Mouse (Mus musculus) effector memory CD4-positive, alpha-beta T cell, adult 5 months (primary cell): ENCODE results near the gene Olfr1110. TPM values are rescaled to one million over a fixed set of nuclear protein-coding genes. Genes with fewer than 3 reads are reported as not detected.

ENCODE experiments used
- polyA plus RNA-seq: library from polyadenylated mRNA; unstranded; fragments of 100-300 nt; shearing (Covaris generic); gene quantifications from one replicate; pipeline ENCODE4 v1.2.1, GENCODE M21; 2017

Gene Olfr1110
- polyA plus RNA-seq, result not detected

DNA sequence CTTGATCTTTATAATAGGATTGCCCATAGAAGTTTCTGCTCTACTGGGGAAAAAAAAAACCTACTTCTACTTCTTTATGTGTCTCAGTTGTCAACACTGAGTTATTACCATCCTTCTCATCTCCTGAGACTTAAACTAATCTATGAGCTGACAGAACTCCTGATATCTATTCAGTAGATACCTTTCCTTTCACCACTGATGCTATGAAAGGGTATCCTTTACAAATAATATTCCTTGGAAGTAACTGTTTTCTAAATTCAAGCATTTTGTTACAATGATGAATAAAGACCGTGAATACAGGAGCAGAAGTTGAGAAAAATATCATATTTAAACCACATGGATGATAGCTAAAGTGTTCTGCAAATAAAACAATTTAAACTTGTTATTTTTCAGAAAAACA lies at the start of gene Olfr1110:
Olfr1110 (minus strand) TSS at position 101 of the 400 bp plus-strand sequence.

DNA sequence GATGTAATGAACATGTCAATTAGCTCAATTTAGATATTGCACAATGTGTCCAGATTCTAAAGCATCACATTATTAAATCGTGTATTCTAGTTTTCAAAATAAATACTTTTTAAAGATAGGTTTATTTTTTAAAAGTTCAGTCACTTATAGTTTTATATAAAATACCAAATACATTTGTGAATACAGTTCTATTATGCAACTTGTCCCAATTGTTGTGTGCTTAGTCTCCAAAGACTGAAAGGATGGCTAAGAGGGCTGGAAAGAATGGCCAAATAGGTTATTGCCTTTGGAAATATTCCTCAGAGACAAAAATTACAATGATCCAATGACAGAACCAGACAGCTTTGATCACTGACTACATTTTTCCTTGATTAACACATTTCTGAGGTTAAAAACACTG lies 47.4 kb upstream of the Olfr1110 start, which contains the start of gene Olfr1112:
Olfr1112 (plus strand) TSS at position 301 of the 400 bp plus-strand sequence.

DNA sequence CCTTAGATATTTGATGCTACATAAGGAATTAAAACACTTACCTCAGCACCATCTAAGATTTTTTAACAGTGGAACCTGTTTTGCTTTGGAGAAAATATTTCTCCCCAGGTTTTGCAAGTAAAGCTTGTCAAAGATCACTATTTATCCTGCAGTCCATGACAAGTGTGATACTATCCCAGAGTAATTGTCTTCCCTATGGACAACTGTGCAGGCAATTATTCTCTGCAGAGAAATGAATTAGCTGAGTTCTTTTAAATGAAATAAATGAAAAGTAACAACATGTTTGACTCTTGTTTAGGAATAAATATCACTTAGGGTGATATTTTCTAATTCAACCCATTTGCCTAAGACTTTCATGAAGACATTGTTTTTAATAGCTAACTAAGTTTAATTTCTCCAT lies 12.4 kb upstream of the Olfr1110 start, which contains the start of gene Olfr1111:
Olfr1111 (minus strand) TSS at position 101 of the 400 bp plus-strand sequence.

DNA sequence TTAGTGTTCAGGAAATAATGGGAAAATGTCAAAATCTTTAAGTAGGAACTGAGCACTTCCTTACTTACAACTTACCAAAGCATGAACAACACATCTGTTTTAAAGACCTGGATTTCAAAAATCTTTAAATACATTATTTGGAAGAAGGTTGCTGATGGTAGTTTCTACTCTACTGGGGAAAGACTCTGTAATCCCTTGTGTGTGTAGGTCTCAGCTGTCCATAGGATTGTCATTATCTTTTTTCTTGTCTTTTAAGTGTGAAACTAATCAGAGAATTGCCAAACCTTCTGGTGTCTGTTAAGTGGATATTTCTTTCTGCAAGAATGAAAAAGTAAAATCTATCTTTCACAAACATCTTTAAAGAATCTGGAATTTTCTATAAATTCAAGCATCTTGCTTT lies 25.6 kb downstream of the Olfr1110 start, which contains the start of gene Olfr259:
Olfr259 (minus strand) TSS at position 101 of the 400 bp plus-strand sequence.

DNA sequence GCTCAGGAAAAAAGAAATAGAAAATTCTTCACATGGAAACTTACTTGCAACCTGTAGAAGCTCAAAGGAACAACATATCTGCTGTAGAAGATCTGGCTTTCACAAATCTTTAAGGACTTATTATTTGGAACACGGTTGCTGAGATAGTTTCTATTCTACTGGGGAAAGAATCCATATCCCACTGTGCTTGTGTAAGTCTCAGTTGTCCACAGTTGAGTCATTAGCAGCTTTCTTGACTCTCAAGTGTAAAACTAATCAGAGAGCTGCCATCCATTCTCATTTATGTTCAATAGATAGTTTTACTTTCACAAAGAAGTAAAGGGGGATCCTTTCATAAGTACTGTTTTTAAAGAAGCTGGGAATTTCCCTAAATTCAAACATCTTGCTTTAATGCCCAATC lies 44.2 kb downstream of the Olfr1110 start, which contains the start of gene Olfr1109:
Olfr1109 (minus strand) TSS at position 101 of the 400 bp plus-strand sequence.

Other genes starting within 250 kb of the Olfr1110 start
- 0.11 TPM for gene Olfr1097, start 248.1 kb downstream of the Olfr1110 start, polyA plus RNA-seq
- not detected for gene Olfr1098, start 215.8 kb downstream of the Olfr1110 start, polyA plus RNA-seq
- not detected for gene Olfr1099, start 179.6 kb downstream of the Olfr1110 start, polyA plus RNA-seq
- gene Olfr1100, start 160.3 kb downstream of the Olfr1110 start, polyA plus RNA-seq, result not detected
- gene Olfr1101, start 149.1 kb downstream of the Olfr1110 start, polyA plus RNA-seq, result not detected
- gene Olfr1102, start 141.9 kb downstream of the Olfr1110 start, polyA plus RNA-seq, result not detected
- gene Olfr1104, start 113.2 kb downstream of the Olfr1110 start, polyA plus RNA-seq, result not detected
- gene Olfr1105, start 103.8 kb downstream of the Olfr1110 start, polyA plus RNA-seq, result 0.16 TPM
- not detected for gene Olfr1106, start 88.0 kb downstream of the Olfr1110 start, polyA plus RNA-seq
- not detected for gene Olfr1107, start 64.5 kb downstream of the Olfr1110 start, polyA plus RNA-seq
- gene Olfr1109, start 44.3 kb downstream of the Olfr1110 start, polyA plus RNA-seq, result not detected
- gene Olfr259, start 25.7 kb downstream of the Olfr1110 start, polyA plus RNA-seq, result not detected
- not detected for gene Olfr1111, start 12.3 kb upstream of the Olfr1110 start, polyA plus RNA-seq
- not detected for gene Olfr1112, start 47.5 kb upstream of the Olfr1110 start, polyA plus RNA-seq
- not detected for gene Olfr1113, start 68.7 kb upstream of the Olfr1110 start, polyA plus RNA-seq
- gene Olfr1115, start 107.7 kb upstream of the Olfr1110 start, polyA plus RNA-seq, result not detected
- 0.15 TPM for gene Olfr1116, start 127.2 kb upstream of the Olfr1110 start, polyA plus RNA-seq
- not detected for gene Olfr1118, start 167.3 kb upstream of the Olfr1110 start, polyA plus RNA-seq
- gene Olfr1120, start 214.5 kb upstream of the Olfr1110 start, polyA plus RNA-seq, result not detected
- not detected for gene Olfr1121, start 229.6 kb upstream of the Olfr1110 start, polyA plus RNA-seq
- gene Olfr1122, start 245.5 kb upstream of the Olfr1110 start, polyA plus RNA-seq, result 0.35 TPM